Mouse (Mus musculus): Measurements from ENCODE around the gene Serping1.
A peak's percentile ranks its signal among the peaks of the same experiment; 100 is the strongest.
"Not testable (repeated sequence)": the region's sequence is repeated elsewhere in the genome, so short reads cannot be mapped to it uniquely, and the experiment has no call there.

Gene Serping1

DNA sequence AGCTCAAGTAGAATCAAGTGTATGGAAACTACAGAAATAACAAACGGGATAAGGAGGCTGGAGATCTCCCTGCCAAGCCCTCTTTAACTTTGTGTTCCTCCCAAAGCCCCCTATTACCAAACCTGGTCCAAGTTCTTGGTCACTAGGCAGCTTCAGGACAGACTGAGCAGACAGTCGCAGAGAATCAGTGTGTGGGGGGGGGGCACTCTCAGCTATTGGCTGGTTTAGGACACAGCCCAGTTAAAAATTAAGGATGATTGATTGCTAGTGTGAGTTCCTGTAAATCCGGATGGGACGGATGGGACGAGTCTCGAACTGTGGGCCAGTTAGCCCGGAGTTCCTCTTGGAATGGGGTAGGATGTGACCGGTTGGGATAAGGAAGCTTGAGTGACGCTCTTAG, at the start of gene Serping1:
Serping1 (minus strand) TSS at position 204 of the 400 bp plus-strand sequence.
- peak; percentile 36 to 57 for DNase-seq

GRCm38 (mm10) chr2:84823237-84823636, 48.0 kb upstream of the Serping1 start:
- DNase-seq: no peak

DNA sequence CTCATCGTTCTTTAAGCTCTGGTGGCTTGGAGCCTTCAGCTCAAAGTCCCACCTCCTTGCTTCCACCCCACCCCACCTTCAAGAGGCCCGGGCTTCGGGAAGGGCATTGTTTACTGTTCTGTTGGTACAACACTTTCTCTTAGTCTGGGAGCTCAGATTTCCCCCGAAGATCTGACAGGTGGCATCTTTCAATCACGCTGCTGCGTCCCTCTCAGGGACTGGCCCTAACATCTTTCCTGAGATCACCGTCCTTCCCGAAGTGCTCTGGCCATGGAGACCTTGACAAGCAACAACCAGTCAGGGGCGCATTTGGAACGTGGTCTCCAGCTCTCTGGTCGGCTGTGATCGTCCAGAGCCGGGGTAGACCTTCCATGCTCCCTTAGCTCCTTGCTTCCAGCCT, 47.3 kb upstream of the Serping1 start, which contains the start of gene Smtnl1:
Smtnl1 (minus strand) TSS at position 101 of the 400 bp plus-strand sequence.
- DNase-seq: no peak

DNA sequence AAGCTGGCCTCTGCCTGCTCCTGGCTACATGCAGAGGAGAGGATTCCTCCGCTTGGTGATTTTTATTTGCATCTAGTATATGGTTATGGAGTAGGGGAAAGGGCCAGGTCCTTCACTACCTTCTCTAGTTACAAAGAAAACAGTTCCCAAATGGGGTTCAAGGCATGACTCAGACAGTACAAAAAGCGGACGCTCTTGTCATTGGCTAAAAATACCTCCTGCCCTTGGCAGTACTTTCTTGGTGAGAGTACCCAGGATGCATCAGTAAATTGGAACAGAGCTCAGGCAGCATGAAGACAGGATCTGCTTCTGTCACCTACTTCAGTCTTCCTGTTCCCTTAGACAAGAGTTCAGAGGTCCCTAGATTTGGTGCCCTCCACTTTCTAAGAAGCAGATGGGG, 44.6 kb upstream of the Serping1 start:
- no peak for DNase-seq

GRCm38 (mm10) chr2:84812676-84813075, 37.4 kb upstream of the Serping1 start:
- no peak for DNase-seq

DNA sequence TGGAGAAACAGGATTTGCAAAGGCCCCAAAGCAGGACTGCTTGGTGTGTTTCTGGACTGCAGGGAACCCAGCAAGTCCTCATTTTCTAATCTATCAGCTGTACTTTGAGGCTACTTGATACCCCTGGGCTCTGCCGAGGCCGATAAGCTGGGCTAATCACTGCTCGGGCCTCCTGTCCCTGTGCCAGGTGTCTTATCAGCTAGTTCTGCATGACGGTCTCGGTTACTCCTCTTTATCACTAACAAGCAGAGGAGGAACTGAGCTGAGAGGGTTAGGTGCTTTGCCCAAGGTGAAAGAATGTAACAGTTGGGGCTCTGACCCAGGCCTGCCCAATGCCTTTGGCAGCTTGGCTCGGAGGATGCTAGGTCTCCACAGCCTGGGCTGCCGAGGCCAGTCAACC, 36.6 kb upstream of the Serping1 start:
- DNase-seq: no peak

DNA sequence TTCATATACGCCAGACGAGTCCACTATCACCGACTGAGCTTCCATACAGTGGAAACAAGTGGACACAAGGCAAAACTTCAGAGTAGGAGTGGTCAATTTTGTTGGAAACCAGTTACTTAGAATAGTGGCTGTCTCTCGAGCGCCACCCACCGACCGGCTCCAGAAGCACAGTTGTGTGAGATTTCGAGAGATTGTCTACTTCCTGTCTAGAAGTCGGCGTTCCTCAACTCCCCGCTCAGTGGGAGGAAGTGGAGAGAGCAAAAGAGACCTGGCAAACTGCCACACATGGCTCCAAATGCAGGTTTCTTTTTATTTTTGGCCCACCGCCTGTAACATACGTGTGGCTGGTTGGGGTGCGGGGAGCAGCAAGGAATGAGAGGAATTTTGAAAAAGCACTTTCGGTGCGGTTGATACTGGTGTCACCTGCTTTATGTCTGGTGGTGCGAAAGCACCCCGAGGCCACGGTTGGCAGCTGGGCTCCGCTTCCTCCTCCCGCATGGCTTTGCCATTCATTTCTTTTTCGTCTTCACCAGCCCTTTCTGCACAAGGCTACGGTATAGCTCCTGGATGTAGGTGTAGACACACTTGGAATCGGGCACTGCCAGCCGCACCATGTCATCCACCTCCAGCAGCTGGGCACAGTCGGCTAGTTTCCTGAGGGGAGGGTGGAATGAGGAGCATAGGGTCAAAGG, 35.8 kb upstream of the Serping1 start:
- peak; percentile 85 to 89 for DNase-seq

DNA sequence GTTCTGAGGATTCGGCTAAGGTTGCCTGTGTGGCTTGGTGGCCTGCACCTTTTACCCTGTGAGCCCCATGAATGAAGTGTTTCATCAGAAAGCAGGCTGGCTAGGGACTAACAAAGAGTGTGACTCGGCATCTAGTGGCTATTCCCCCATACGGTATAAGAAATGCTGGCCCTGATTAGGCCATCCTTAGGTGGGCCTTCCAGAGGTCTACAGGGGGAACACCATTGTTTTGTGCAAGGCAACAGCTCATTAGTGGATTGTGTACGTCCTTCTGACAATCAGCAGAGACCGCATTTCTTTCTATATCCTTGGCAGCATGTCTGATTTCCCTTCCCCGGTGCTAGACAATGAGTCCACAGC, 35.3 kb upstream of the Serping1 start:
- DNase-seq: no peak

- DNase-seq: no peak
Observed at GRCm38 (mm10) chr2:84809330-84809729, 34.1 kb upstream of the Serping1 start.

DNA sequence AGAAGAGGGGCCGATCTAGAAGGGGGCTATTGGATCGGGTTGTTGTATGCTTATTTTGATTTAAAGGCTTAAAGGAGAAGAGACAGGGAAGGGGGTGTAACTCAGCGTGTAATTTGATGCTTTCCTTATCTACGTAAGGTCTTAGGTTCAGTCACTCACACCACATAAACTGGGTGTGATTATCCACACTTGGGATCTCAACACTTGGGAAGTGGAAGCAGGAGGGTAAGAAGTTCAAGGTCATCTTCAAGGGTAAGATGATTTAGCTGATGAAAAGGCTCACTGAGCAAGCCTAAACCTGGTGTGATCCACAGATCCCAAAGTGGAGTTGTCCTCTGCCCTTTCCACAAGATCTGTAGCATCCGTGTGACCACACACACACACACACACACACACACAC, 31.3 kb upstream of the Serping1 start:
- no peak for DNase-seq

GRCm38 (mm10) chr2:84803963-84804362, 28.7 kb upstream of the Serping1 start:
- DNase-seq: no peak

DNA sequence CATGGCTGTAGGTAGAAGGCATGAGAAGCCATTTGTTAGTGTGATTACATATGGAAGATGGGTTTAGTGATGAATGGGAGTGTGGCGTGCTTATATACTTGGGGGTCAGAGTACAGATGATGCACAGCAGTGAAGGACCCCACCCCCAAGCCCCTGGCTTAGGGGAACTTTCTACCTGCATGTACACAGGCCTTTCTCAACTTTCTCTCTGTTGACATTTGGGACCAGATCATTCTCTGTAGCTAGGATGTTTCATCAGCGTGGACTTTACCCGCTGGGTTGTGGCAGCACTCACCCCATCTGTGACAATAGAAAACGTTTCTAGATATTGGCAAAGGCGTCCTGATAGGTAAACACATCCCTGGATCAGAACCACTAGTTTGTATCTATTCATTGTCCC, 26.0 kb upstream of the Serping1 start:
- DNase-seq: not testable (repeated sequence)

DNA sequence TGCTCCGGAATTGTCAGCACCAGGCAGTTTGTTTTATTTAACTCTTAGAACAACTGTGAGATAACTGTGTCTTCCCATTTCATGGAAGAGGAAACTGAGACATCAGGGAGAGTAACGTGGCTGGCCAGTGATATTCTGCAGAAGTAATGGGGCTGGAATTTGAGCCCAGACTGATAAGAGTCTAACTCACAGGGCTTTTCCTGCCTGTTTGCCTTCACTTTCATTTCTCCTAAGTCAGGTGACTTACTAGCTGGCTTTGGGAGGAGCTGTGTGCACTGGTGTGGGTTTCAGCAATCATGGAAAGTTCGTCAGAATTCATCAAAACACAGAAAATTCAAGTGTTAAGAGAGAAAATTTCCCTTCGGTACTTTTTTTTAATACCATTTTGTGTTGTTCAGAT, 25.1 kb upstream of the Serping1 start:
- no peak for DNase-seq

DNA sequence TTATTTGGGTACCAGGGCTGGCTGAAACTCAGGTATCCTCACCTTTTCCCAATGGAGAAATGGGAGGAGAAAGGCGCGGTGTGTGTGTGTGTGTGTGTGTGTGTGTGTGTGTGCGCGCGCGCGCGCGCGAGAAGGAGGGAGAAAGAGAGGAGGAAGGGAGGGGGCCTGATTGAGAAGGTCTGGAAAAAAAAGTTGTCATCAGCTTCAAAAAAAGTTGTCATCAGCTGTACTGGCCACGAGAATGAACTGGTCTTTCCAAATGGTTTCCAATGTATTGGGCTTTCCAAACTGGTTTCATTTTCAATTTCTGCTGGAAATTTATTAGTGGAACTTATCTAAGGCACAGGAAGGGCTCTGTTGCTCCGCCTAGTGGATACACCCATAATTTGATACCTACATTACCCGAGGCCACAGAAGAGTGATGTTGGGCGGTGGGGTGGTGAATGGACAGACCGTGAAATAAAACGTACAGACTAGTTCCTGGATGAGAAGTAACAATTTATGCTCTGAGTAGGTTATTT, 23.9 kb upstream of the Serping1 start:
- peak; percentile 81 to 83 for DNase-seq

- DNase-seq: peak; percentile 75 to 82
Observed at GRCm38 (mm10) chr2:84798493-84798921, 23.3 kb upstream of the Serping1 start, which contains the start of gene Ube2l6. Ube2l6 (plus strand) TSS chr2:84798828.

DNA sequence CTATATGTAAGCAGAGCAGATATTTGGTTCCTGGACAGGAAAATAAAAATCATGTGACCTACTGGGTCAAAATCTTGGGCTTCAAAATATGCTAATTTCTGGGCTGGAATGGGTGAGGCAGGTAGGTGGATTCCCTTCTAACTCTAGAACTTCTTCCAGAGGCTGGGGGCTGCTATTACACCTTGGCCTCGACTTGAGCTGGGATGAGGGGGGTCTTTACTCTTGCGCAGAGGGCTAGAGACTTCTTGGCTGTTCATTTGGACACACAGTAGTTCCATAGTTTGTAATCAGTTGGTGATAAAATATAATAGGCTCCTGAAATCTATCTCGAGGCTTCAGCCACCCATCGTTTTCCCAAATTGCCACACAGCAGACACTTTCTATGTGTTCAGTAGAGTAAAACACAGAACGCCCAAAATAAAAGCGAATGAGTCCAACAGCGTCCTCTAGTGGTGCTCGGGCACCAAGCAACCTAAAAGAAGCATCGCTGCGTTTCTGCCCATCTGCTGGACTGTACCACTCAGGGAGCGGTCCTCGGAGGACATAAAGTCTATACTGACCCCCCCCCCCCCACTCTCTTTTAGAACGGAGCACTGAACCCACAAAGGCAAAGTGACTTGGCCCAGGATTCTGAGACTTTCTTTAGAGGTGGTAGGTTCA, 22.7 kb upstream of the Serping1 start:
- peak; percentile 87 to 90 for DNase-seq

DNA sequence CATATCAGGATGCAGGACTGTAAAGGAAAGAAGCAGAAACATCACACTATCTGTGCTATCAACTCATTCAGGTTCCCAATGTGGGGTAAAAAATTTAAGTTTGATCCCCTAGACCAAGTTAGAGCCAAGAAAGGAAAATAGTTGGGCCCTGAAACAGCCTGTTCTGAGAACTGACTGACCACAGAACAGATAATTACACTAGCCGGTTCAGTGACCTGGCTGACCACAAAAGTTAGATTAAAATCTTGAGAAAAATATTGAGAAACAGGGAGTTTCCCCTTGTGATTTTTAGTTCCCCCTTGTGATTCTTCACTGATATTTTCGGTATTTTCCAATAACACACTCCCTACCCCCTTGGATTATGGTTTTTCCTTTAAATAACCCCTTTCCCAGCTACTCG, 18.6 kb upstream of the Serping1 start:
- DNase-seq: no peak

DNA sequence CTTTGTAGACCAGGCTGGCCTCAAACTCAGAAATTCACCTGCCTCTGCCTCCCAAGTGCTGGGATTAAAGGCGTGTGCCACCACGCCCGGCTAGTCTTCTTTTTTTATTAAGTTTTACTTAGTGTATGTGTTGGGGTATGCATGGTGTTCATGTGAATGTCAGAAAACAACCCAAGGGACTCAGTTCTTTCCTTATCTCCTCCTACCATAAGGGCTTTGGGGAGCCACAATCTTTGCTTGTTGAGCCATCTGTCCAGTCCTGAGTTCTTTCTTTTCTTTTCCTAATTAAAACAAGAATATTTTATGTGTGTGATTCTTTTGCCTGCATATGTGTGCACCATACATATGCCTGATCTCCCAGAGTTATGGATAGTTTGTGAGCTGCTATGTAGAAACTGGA, 17.9 kb upstream of the Serping1 start:
- DNase-seq: no peak

GRCm38 (mm10) chr2:84792516-84792915, 17.3 kb upstream of the Serping1 start:
- no peak for DNase-seq

DNA sequence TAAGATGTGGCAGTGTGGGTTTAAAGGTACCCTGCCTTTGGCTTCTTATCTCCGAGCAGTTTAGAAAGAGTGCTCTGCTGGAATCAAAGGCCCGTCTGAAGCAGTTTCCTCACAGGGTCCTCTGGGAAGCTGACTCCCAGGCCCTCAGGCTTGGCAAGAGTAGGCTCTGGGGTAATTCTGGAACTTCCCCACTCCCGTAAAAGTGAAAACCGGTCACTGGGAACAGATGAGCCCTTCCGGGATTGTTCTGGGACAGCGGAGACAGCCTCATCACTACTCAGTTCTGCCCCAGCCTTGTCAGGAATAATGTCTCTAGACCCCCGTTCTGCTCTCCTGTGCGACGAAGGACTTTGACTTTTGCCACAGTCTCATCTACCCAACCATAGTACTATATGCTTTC, 15.2 kb upstream of the Serping1 start:
- no peak for DNase-seq

DNA sequence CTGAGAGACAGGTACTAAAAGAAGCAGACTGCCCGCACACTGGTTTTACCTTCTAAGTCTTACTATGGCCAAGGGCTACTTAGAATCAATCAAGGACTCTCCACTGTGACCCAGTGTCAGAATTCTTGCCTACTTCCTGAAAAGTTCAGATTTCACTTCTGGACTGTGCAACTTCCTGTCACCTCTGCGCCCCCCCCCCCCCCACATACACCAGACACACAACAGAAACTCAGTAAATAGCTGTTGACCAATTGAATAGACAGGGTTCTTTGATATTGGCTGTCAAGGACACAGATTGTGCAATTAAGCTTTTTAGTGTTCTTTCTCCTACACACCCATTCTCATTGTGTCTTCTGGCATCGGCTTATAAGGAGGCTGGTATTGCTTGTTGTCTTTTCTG, 13.1 kb upstream of the Serping1 start:
- no peak for DNase-seq

GRCm38 (mm10) chr2:84783840-84784566, 8.8 kb upstream of the Serping1 start:
- DNase-seq: no peak

- no peak for DNase-seq
Observed at GRCm38 (mm10) chr2:84783315-84783714, 8.1 kb upstream of the Serping1 start.

- peak in 1 of 2 experiments; percentile 15 for DNase-seq
Observed at GRCm38 (mm10) chr2:84779210-84779609, 4.0 kb upstream of the Serping1 start.

All from cerebellum, postnatal 10 days (tissue).